Mouse (Mus musculus): ENCODE measurements around the gene Slco3a1. TPM values are rescaled to one million over a fixed set of nuclear protein-coding genes. Genes with fewer than 3 reads are reported as not detected.

Slco3a1 gene
- total RNA-seq, 2 experiments from 2014 or later: 53.9 to 56.2 TPM

GRCm38 (mm10) chr7:74363440-74363839, 191.1 kb downstream of the Slco3a1 start:
- peak in 1 of 2 experiments; percentile 49 for DNase-seq (ENCODE audit: extremely low spot score in 1 of 2, low spot score in 1 of 2)

- no peak for DNase-seq (ENCODE audit: extremely low spot score in 1 of 2, low spot score in 1 of 2)
Measured at GRCm38 (mm10) chr7:74361677-74362076, 192.9 kb downstream of the Slco3a1 start.

GRCm38 (mm10) chr7:74357027-74357426, 197.6 kb downstream of the Slco3a1 start:
- no peak for DNase-seq (ENCODE audit: extremely low spot score in 1 of 2, low spot score in 1 of 2)

GRCm38 (mm10) chr7:74354527-74355256, 199.9 kb downstream of the Slco3a1 start:
- peak in 1 of 2 experiments; percentile 44 for DNase-seq (ENCODE audit: extremely low spot score in 1 of 2, low spot score in 1 of 2)

- DNase-seq (ENCODE audit: extremely low spot score in 1 of 2, low spot score in 1 of 2): no peak
Measured at GRCm38 (mm10) chr7:74353707-74354468, 200.7 kb downstream of the Slco3a1 start.

GRCm38 (mm10) chr7:74353240-74353639, 201.3 kb downstream of the Slco3a1 start:
- no peak for DNase-seq (ENCODE audit: extremely low spot score in 1 of 2, low spot score in 1 of 2)

GRCm38 (mm10) chr7:74348318-74348890, 206.2 kb downstream of the Slco3a1 start:
- no peak for DNase-seq (ENCODE audit: extremely low spot score in 1 of 2, low spot score in 1 of 2)

- no peak for DNase-seq (ENCODE audit: extremely low spot score in 1 of 2, low spot score in 1 of 2)
Measured at GRCm38 (mm10) chr7:74347026-74347425, 207.6 kb downstream of the Slco3a1 start.

GRCm38 (mm10) chr7:74346451-74346850, 208.1 kb downstream of the Slco3a1 start:
- DNase-seq (ENCODE audit: extremely low spot score in 1 of 2, low spot score in 1 of 2): no peak

GRCm38 (mm10) chr7:74341149-74341805, 213.3 kb downstream of the Slco3a1 start:
- DNase-seq (ENCODE audit: extremely low spot score in 1 of 2, low spot score in 1 of 2): no peak

GRCm38 (mm10) chr7:74340419-74340954, 214.1 kb downstream of the Slco3a1 start:
- DNase-seq (ENCODE audit: extremely low spot score in 1 of 2, low spot score in 1 of 2): no peak

GRCm38 (mm10) chr7:74337677-74338420, 216.7 kb downstream of the Slco3a1 start:
- no peak for DNase-seq (ENCODE audit: extremely low spot score in 1 of 2, low spot score in 1 of 2)

- no peak for DNase-seq (ENCODE audit: extremely low spot score in 1 of 2, low spot score in 1 of 2)
Measured at GRCm38 (mm10) chr7:74332323-74332722, 222.3 kb downstream of the Slco3a1 start.

GRCm38 (mm10) chr7:74330858-74331726, 223.5 kb downstream of the Slco3a1 start:
- DNase-seq (ENCODE audit: extremely low spot score in 1 of 2, low spot score in 1 of 2): no peak

- no peak for DNase-seq (ENCODE audit: extremely low spot score in 1 of 2, low spot score in 1 of 2)
Measured at GRCm38 (mm10) chr7:74330117-74330857, 224.3 kb downstream of the Slco3a1 start.

GRCm38 (mm10) chr7:74329004-74329403, 225.6 kb downstream of the Slco3a1 start:
- no peak for DNase-seq (ENCODE audit: extremely low spot score in 1 of 2, low spot score in 1 of 2)

GRCm38 (mm10) chr7:74327716-74328115, 226.9 kb downstream of the Slco3a1 start:
- no peak for DNase-seq (ENCODE audit: extremely low spot score in 1 of 2, low spot score in 1 of 2)

GRCm38 (mm10) chr7:74325052-74325451, 229.5 kb downstream of the Slco3a1 start:
- no peak for DNase-seq (ENCODE audit: extremely low spot score in 1 of 2, low spot score in 1 of 2)
